Mouse (Mus musculus): ENCODE measurements at regions not wholly inside any gene's neighbourhood (a gene's known extent, or its start where the extent isn't known, plus 50 kb on each side); places are given as distances from the start of the nearest gene placed in this dataset.

- no peak for TF ChIP-seq CTCF (IDR thresholded peaks at IDR 0.05; ENCODE audit: control insufficient read depth, insufficient read depth, insufficient read length)
- TF ChIP-seq USF1 (IDR thresholded peaks at IDR 0.05; ENCODE audit: low read depth) = no peak
- TF ChIP-seq MAX (IDR thresholded peaks at IDR 0.05) = no peak
- no peak for TF ChIP-seq CEBPB (IDR thresholded peaks at IDR 0.05; ENCODE audit: low read depth)
Measured at GRCm38 (mm10) chr14:48888954-48889353, 176.9 kb upstream of the Ap5m1 start.
